Mouse (Mus musculus): ENCODE results near the gene Rhot1.

DNA sequence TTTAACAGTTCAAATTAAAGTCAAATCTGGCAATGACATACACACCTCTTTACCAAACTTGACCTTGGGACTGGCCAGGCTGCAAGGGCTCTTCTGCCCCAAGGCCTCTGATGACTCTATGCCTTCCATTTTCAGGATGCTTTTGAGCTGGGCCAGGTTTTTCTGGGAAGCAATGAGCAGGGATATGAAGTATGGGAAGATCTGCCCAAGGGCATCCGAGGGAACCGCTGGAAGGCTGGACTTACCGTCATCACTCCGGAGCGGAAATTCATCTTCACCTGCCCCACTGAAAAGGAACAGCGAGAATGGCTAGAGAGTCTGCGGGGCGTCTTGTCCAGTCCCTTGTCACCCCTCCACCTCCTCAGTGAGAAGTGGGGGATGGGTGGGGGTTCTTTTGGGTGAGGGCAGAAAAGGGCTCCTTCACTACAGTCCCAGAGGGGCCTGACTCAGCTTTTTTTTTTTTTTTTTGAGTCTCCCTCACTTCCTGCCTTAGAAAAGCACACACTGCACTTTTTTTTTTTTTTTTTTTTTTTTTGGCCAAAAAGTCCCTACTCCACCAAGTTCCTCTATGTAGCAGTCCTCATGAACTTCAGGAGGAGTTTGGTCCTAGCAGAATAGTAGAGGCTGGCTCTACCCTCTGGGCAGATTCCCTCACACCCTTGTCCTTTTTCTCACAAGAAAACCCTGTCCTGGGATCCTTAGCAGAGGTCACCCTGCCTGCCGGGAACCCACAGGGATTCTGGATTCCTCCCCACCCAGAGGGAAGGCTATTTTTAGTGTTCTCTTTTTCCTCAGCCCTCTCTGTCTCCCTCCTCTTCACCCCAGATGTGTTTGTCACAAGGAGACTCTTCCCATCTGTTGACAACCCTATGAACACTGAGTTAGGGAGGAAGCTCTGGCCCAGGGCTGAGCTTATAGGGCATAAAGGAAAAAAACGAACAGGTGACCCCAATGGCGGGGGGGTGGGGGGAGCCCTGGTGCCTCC lies 31.6 kb upstream of the Rhot1 start:
- TF ChIP-seq EP300 (IDR thresholded peaks at IDR 0.05; ENCODE audit: low read depth) (no peak), CTCF (IDR thresholded peaks at IDR 0.05; ENCODE audit: low read depth) (no peak)
